Mouse (Mus musculus) embryonic facial prominence, embryonic 12.5 days (tissue): ENCODE results near the gene Lcn4. TPM values are rescaled to one million over a fixed set of nuclear protein-coding genes. Genes with fewer than 3 reads are reported as not detected.

Experiments used
- ATAC-seq: fragments of 200-750 bp; cut with Nextera tagmentation; 2 replicates; pipeline ENCODE4 v1.8.0; 2017; ENCODE audit not compliant: insufficient number of reproducible peaks, insufficient read depth, low FRiP score, low TSS enrichment
- H3K27ac ChIP-seq: fragments of 300-500 bp; sonication (generic); 2 replicates; pipeline ENCODE4 v1.5.1; 2016; ENCODE audit warnings: mild to moderate bottlenecking
- H3K27me3 ChIP-seq: fragments of 300-500 bp; sonication (generic); 2 replicates; pipeline ENCODE4 v1.6.1; 2016; ENCODE audit warnings: mild to moderate bottlenecking, moderate library complexity
- H3K36me3 ChIP-seq: fragments of 300-500 bp; sonication (generic); 2 replicates; pipeline ENCODE4 v1.6.1; 2016; ENCODE audit warnings: mild to moderate bottlenecking
- H3K4me1 ChIP-seq: fragments of 300-500 bp; sonication (generic); 2 replicates; pipeline ENCODE4 v1.6.1; 2016
- H3K4me2 ChIP-seq: fragments of 300-500 bp; sonication (generic); replicated peaks from 2 replicates; pipeline ENCODE4 v1.6.1; 2016; ENCODE audit warnings: mild to moderate bottlenecking, moderate library complexity
- H3K4me3 ChIP-seq: fragments of 300-500 bp; sonication (generic); 2 replicates; pipeline ENCODE4 v1.5.1; 2016; ENCODE audit warnings: mild to moderate bottlenecking
- H3K9ac ChIP-seq: fragments of 300-500 bp; sonication (generic); 2 replicates; pipeline ENCODE4 v1.6.1; 2016; ENCODE audit warnings: mild to moderate bottlenecking, moderate library complexity
- H3K9me3 ChIP-seq: fragments of 300-500 bp; sonication (generic); 2 replicates; pipeline ENCODE4 v1.6.1; 2016; ENCODE audit warnings: mild to moderate bottlenecking, moderate library complexity
- whole genome bisulfite sequencing: fragments of 180-500 bp; shearing (Covaris S2); methylation state at CpG from one replicate; pipeline ENCODE4 v1.1.7; 2016; 5-methylcytosine and 5-hydroxymethylcytosine counted together
- polyA plus RNA-seq: library from polyadenylated mRNA; unstranded; fragments of >200 nt; fragmentation: Nextera tagmentation; extraction: Ambion mirVana; gene quantifications from 2 replicates; pipeline ENCODE4 v1.2.1, GENCODE M21; 2016

Lcn4 gene
- polyA plus RNA-seq, 1 experiment from 2014 or later = not detected

GRCm38 (mm10) chr2:26633953-26634530 is 37.0 kb downstream of the Lcn4 start:
- H3K36me3 ChIP-seq = peaks cover 44% of the 10 kb centered on the region
- ATAC-seq = no peak
- H3K4me1 ChIP-seq = peaks cover 35% of the 10 kb centered on the region
- H3K4me3 ChIP-seq = no peak overlapping the region
- no peaks in the 10 kb centered on the region for H3K27me3 ChIP-seq
- H3K4me2 ChIP-seq = no peak overlapping the region
- 70% methylated on average over 4 of the region's 4 CpGs for WGBS
- H3K27ac ChIP-seq = no peak overlapping the region
- H3K9me3 ChIP-seq = no peaks in the 10 kb centered on the region
- no peak overlapping the region; the same call in 1 of the 2 replicates for H3K9ac ChIP-seq

GRCm38 (mm10) chr2:26632541-26633395 is 38.3 kb downstream of the Lcn4 start:
- Histone ChIP-seq H3K9me3 (no peaks in the 10 kb centered on the region), H3K36me3 (peaks cover 34% of the 10 kb centered on the region), H3K4me3 (no peak overlapping the region), H3K9ac (no peak overlapping the region), H3K27me3 (no peaks in the 10 kb centered on the region), H3K27ac (no peak overlapping the region), H3K4me1 (peaks cover 24% of the 10 kb centered on the region), H3K4me2 (no peak overlapping the region)
- ATAC-seq = no peak
- WGBS = 80% methylated on average over 16 of the region's 16 CpGs

DNA sequence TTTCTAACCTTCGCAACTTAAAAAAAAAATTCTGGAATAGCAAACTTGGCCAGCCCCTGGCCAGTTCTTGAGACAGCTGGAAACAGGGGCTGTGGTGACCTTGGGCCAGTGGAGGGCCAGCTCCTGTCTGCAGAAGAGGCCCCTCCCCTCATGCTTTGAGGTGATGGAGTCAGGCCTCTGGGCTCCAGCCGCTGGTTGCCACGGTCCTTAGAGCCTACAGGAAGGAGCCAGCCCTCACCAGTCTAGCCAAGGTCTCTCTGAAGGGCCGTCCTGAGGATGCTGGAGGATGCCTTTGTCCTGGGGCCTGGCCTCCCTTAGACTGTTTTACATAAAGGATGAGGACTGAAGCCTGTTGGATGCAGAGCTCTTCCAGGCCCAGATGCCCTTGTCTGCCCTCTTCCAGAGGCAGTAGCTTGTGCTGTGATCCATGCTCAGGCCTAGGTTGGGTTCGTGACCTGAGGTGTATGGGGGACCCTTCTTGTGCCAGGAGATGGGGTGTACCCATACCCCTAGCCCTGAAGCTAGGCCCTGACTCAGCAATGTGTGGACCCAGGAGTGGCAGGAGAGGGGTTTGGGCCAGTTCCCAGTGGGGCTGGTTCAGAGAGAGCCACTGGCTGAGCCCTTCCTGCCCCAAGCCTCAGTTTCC is 42.2 kb downstream of the Lcn4 start:
- H3K4me1 ChIP-seq = peaks cover 19% of the 10 kb centered on the region
- no peaks in the 10 kb centered on the region for H3K9me3 ChIP-seq
- H3K27me3 ChIP-seq = no peaks in the 10 kb centered on the region
- H3K36me3 ChIP-seq = 0 out of 2 replicates have a peak, but pooled peaks cover 3% of the 10 kb centered on the region
- ATAC-seq = no peak
- peak overlapping the region; percentile 71 for H3K4me2 ChIP-seq
- H3K9ac ChIP-seq = peak overlapping the region; percentile 94
- peak overlapping the region; percentile 80 for H3K4me3 ChIP-seq
- H3K27ac ChIP-seq = peak overlapping the region; percentile 58; the same call in 1 of the 2 replicates
- WGBS = 20% methylated on average over 5 of the region's 5 CpGs

- Histone ChIP-seq H3K9ac (peak within 1 kb of the TSS; percentile 94), H3K4me1 (peaks cover 19% of the 10 kb centered on the region), H3K4me3 (peak within 1 kb of the TSS; percentile 80), H3K9me3 (no peaks in the 10 kb centered on the region), H3K27ac (peak within 1 kb of the TSS; percentile 58; the same call in 1 of the 2 replicates), H3K27me3 (no peaks in the 10 kb centered on the region), H3K36me3 (0 out of 2 replicates have a peak, but pooled peaks cover 3% of the 10 kb centered on the region), H3K4me2 (peak within 1 kb of the TSS; percentile 71)
- peak; percentile 61; the same call in 1 of the 2 replicates for ATAC-seq
- under 1% methylated on average over 70 of the region's 70 CpGs for WGBS
Observed at GRCm38 (mm10) chr2:26627921-26628739, 43.0 kb downstream of the Lcn4 start, which contains the start of gene Fam69b. Fam69b (plus strand) TSS chr2:26628457.

- H3K4me1 ChIP-seq = peaks cover 19% of the 10 kb centered on the region
- WGBS = 66% methylated on average over 3 of the region's 3 CpGs
Observed at GRCm38 (mm10) chr2:26626081-26626480, 45.0 kb downstream of the Lcn4 start.

GRCm38 (mm10) chr2:26625419-26625818 is 45.7 kb downstream of the Lcn4 start:
- H3K4me3 ChIP-seq = no peak overlapping the region
- ATAC-seq = no peak
- no peaks in the 10 kb centered on the region for H3K9me3 ChIP-seq
- no peak overlapping the region for H3K9ac ChIP-seq
- no peak overlapping the region for H3K4me2 ChIP-seq
- no peaks in the 10 kb centered on the region for H3K36me3 ChIP-seq
- peaks cover 13% of the 10 kb centered on the region for H3K4me1 ChIP-seq
- no peaks in the 10 kb centered on the region for H3K27me3 ChIP-seq
- WGBS = 81% methylated on average over 3 of the region's 3 CpGs
- no peak overlapping the region for H3K27ac ChIP-seq

More at GRCm38 (mm10) chr2:26626081-26626480, 45.0 kb downstream of the Lcn4 start:
- Histone ChIP-seq H3K9ac (no peak overlapping the region), H3K27ac (no peak overlapping the region), H3K27me3 (no peaks in the 10 kb centered on the region), H3K4me3 (no peak overlapping the region), H3K9me3 (no peaks in the 10 kb centered on the region), H3K36me3 (no peaks in the 10 kb centered on the region), H3K4me2 (no peak overlapping the region)
- no peak for ATAC-seq

DNA sequence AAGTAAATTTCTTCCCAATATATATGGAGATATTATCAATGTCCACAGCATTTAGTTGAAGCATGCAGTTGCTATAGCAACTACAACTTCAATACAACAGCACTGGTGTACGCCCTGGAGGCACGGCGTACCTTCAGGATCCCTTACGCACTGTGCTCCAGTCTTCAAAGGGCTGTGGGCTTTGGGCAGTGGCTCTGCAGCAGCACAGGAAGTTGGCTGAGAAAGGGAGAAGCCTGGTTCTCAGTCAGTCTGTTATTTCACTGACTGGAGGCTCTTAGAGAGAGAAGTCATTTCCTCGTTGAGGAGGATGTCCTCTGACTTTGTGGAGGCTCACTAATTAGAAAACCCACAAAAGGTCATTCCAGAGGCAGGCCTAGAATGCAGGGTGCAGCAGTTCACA is 48.1 kb downstream of the Lcn4 start:
- H3K9me3 ChIP-seq = no peaks in the 10 kb centered on the region
- WGBS = 56% methylated on average over 5 of the region's 5 CpGs
- H3K36me3 ChIP-seq = no peaks in the 10 kb centered on the region
- no peak overlapping the region for H3K9ac ChIP-seq
- no peak overlapping the region for H3K27ac ChIP-seq
- ATAC-seq = no peak
- H3K4me2 ChIP-seq = no peak overlapping the region
- no peaks in the 10 kb centered on the region for H3K27me3 ChIP-seq
- no peak overlapping the region for H3K4me3 ChIP-seq
- H3K4me1 ChIP-seq = 0 out of 2 replicates have a peak, but pooled peaks cover 2% of the 10 kb centered on the region

- whole genome bisulfite sequencing = 40% methylated on average over 2 of the region's 2 CpGs
Observed at GRCm38 (mm10) chr2:26621246-26621645, 49.8 kb downstream of the Lcn4 start.

DNA sequence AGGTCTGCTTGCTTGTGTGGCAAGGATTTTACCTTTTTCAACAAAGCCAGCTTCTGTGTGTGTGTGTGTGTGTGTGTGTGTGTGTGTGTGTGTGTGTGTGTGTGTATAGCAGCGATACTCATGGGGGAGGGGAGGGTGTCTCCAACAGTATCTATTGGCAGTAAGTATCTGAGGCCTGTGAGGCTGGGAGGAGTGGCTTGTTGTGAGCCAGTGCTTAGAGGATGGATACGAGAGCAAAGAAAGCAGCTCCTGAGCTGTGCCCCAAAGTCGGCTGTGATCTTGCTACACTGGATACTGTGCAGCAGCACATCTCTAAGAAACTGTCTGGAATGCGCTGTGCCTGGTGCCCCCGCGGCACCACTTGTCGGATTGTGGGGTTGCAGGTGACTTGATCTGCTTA is 53.2 kb downstream of the Lcn4 start:
- Histone ChIP-seq H3K9ac (no peak overlapping the region; the same call in 1 of the 2 replicates), H3K27ac (no peak overlapping the region), H3K9me3 (no peaks in the 10 kb centered on the region), H3K27me3 (no peaks in the 10 kb centered on the region), H3K4me2 (no peak overlapping the region), H3K4me1 (0 out of 2 replicates have a peak, but pooled peaks cover 6% of the 10 kb centered on the region), H3K36me3 (no peaks in the 10 kb centered on the region), H3K4me3 (no peak overlapping the region)
- WGBS = 57% methylated on average over 7 of the region's 7 CpGs
- no peak for ATAC-seq

More at GRCm38 (mm10) chr2:26621246-26621645, 49.8 kb downstream of the Lcn4 start:
- Histone ChIP-seq H3K4me3 (no peak overlapping the region), H3K27ac (no peak overlapping the region), H3K4me1 (0 out of 2 replicates have a peak, but pooled peaks cover 6% of the 10 kb centered on the region), H3K27me3 (no peaks in the 10 kb centered on the region), H3K4me2 (no peak overlapping the region), H3K9me3 (no peaks in the 10 kb centered on the region), H3K9ac (no peak overlapping the region), H3K36me3 (no peaks in the 10 kb centered on the region)
- no peak for ATAC-seq
